Comparison of ENCODE assay signal across 8 mouse cellular contexts in genomic region chr9:100415328-100415979, GRCm38 (mm10).
A peak's percentile ranks its signal among the peaks of the same experiment; 100 is the strongest.
DNase-seq lines count a peak whose midpoint lies in the region; ATAC-seq lines count a peak whose summit lies in the region.

No protein-coding gene starts in this region.

- no peak overlapping the region for H3K4me2 ChIP-seq in hindbrain, embryonic 13.5 days
- H3K4me2 ChIP-seq in midbrain, embryonic 14.5 days (ENCODE audit: low read length) = no peak overlapping the region

- no peak overlapping the region for H3K4me3 ChIP-seq in hindbrain, embryonic 13.5 days
- H3K4me3 ChIP-seq in midbrain, embryonic 14.5 days (replicated peaks; ENCODE audit: low read depth, low read length) = no peak overlapping the region

- H3K9me3 ChIP-seq in hindbrain, embryonic 13.5 days = no peaks in the 10 kb centered on the region
- no peaks in the 10 kb centered on the region for H3K9me3 ChIP-seq in midbrain, embryonic 14.5 days (ENCODE audit: control insufficient read depth, low read length)

- ATAC-seq in hindbrain, embryonic 13.5 days (ENCODE audit: low FRiP score) = peak; percentile 66
- ATAC-seq in midbrain, embryonic 14.5 days (ENCODE audit: low FRiP score, low TSS enrichment) = peak; percentile 46; the same call in 1 of the 2 replicates
- ATAC-seq in erythroid progenitor cell, adult 5-6 weeks (replicated peaks; ENCODE audit: low FRiP score, poor library complexity, severe bottlenecking) = no peak
- no peak for ATAC-seq in megakaryocyte-erythroid progenitor cell, adult 5-6 weeks (replicated peaks; ENCODE audit: low FRiP score, low TSS enrichment, poor library complexity, severe bottlenecking)

- H3K36me3 ChIP-seq in hindbrain, embryonic 13.5 days = no peaks in the 10 kb centered on the region
- H3K36me3 ChIP-seq in midbrain, embryonic 14.5 days (ENCODE audit: control insufficient read depth, insufficient read depth, low read length) = no peaks in the 10 kb centered on the region

- peak; percentile 9 for DNase-seq in cerebellum, postnatal 36 days
- no peak for DNase-seq in cerebellum, adult 8-10 months
- peak; percentile 29 for DNase-seq in MN1 (ENCODE audit: low spot score)
- peak; percentile 63 to 69 for DNase-seq in layer of hippocampus, postnatal 10 days (ENCODE audit: low spot score in 2 of 2)
- peak; percentile 89 for DNase-seq in midbrain, embryonic 14.5 days

- no peak overlapping the region for H3K27ac ChIP-seq in hindbrain, embryonic 13.5 days
- 0 out of 2 replicates have a peak overlapping the region, but pooled peaks have one; percentile 5 for H3K27ac ChIP-seq in midbrain, embryonic 14.5 days (replicated peaks; ENCODE audit: low read depth, low read length)

- H3K4me1 ChIP-seq in hindbrain, embryonic 13.5 days (replicated peaks) = peaks cover 27% of the 10 kb centered on the region
- peaks cover 16% of the 10 kb centered on the region for H3K4me1 ChIP-seq in midbrain, embryonic 14.5 days (ENCODE audit: control insufficient read depth, insufficient read depth, low read length)

- no peaks in the 10 kb centered on the region for H3K27me3 ChIP-seq in hindbrain, embryonic 13.5 days
- H3K27me3 ChIP-seq in midbrain, embryonic 14.5 days (ENCODE audit: control insufficient read depth, insufficient read depth, low read length) = no peaks in the 10 kb centered on the region

- no peak overlapping the region for H3K9ac ChIP-seq in hindbrain, embryonic 13.5 days
- H3K9ac ChIP-seq in midbrain, embryonic 14.5 days (replicated peaks; ENCODE audit: low read length) = no peak overlapping the region

- 41% methylated on average over 7 of the region's 7 CpGs for WGBS in hindbrain, embryonic 13.5 days
- 23% methylated on average over 7 of the region's 7 CpGs for WGBS in midbrain, embryonic 14.5 days

Comparison
In these comparisons a context has a peak if more than half of its experiments do, and no peak if none do; other contexts are left out.
1. ATAC-seq: peak in hindbrain, embryonic 13.5 days (single experiment) and midbrain, embryonic 14.5 days (single experiment); none in erythroid progenitor cell, adult 5-6 weeks (single experiment) and megakaryocyte-erythroid progenitor cell, adult 5-6 weeks (single experiment).